Mouse (Mus musculus) right cerebral cortex, adult 18-20 months (tissue): ENCODE results near the gene Dpf3.
A peak's percentile ranks its signal among the peaks of the same experiment; 100 is the strongest.

ENCODE experiments used
- DNase-seq: peaks from one replicate; pipeline ENCODE4 v3.0.0; 2022; ENCODE audit warnings: mixed read lengths

Gene Dpf3

GRCm38 (mm10) chr12:83271215-83271614 is 216.3 kb downstream of the Dpf3 start:
- no peak for DNase-seq

- DNase-seq, result peak; percentile 54
Observed at GRCm38 (mm10) chr12:83268504-83268922, 219.0 kb downstream of the Dpf3 start.

GRCm38 (mm10) chr12:83260540-83260939 is 227.0 kb downstream of the Dpf3 start:
- DNase-seq, result no peak

GRCm38 (mm10) chr12:83254399-83254798 is 233.1 kb downstream of the Dpf3 start:
- DNase-seq, result no peak

GRCm38 (mm10) chr12:83249066-83249465 is 238.4 kb downstream of the Dpf3 start:
- DNase-seq, result no peak

GRCm38 (mm10) chr12:83248636-83249035 is 238.9 kb downstream of the Dpf3 start:
- no peak for DNase-seq

- DNase-seq, result no peak
Observed at GRCm38 (mm10) chr12:83247669-83248068, 239.8 kb downstream of the Dpf3 start.

- peak; percentile 27 for DNase-seq
Observed at GRCm38 (mm10) chr12:83241022-83241421, 246.5 kb downstream of the Dpf3 start.

GRCm38 (mm10) chr12:83240571-83240970 is 246.9 kb downstream of the Dpf3 start:
- no peak for DNase-seq

GRCm38 (mm10) chr12:83235781-83236180 is 251.7 kb downstream of the Dpf3 start:
- DNase-seq, result no peak

- no peak for DNase-seq
Observed at GRCm38 (mm10) chr12:83234981-83235380, 252.5 kb downstream of the Dpf3 start.

- DNase-seq, result no peak
Observed at GRCm38 (mm10) chr12:83233651-83234050, 253.9 kb downstream of the Dpf3 start.

- DNase-seq, result no peak
Observed at GRCm38 (mm10) chr12:83232916-83233315, 254.6 kb downstream of the Dpf3 start.

GRCm38 (mm10) chr12:83231258-83231657 is 256.3 kb downstream of the Dpf3 start:
- DNase-seq, result no peak

- DNase-seq, result no peak
Observed at GRCm38 (mm10) chr12:83229683-83230082, 257.8 kb downstream of the Dpf3 start.

- no peak for DNase-seq
Observed at GRCm38 (mm10) chr12:83227014-83227413, 260.5 kb downstream of the Dpf3 start.

GRCm38 (mm10) chr12:83220964-83221363 is 266.6 kb downstream of the Dpf3 start:
- DNase-seq, result no peak

GRCm38 (mm10) chr12:83213879-83214341 is 273.6 kb downstream of the Dpf3 start:
- DNase-seq, result no peak

- DNase-seq, result no peak
Observed at GRCm38 (mm10) chr12:83211976-83212375, 275.5 kb downstream of the Dpf3 start.

GRCm38 (mm10) chr12:83211146-83211822 is 276.2 kb downstream of the Dpf3 start:
- no peak for DNase-seq

- no peak for DNase-seq
Observed at GRCm38 (mm10) chr12:83210735-83211134, 276.8 kb downstream of the Dpf3 start.

GRCm38 (mm10) chr12:83210294-83210693 is 277.2 kb downstream of the Dpf3 start:
- DNase-seq, result no peak

GRCm38 (mm10) chr12:83209461-83209860 is 278.1 kb downstream of the Dpf3 start:
- DNase-seq, result no peak

- DNase-seq, result no peak
Observed at GRCm38 (mm10) chr12:83208841-83209240, 278.7 kb downstream of the Dpf3 start.

GRCm38 (mm10) chr12:83208011-83208410 is 279.5 kb downstream of the Dpf3 start:
- DNase-seq, result no peak
